Mouse (Mus musculus) myocyte (in vitro differentiated cells): ENCODE results near the gene Ccdc42. TPM values are rescaled to one million over a fixed set of nuclear protein-coding genes. Genes with fewer than 3 reads are reported as not detected.

Source experiments
- H3K27me3 ChIP-seq: one replicate; pipeline ENCODE4 v1.6.1; 2011; ENCODE audit not compliant: control insufficient read depth, insufficient read depth, insufficient read length
- H3K36me3 ChIP-seq: one replicate; pipeline ENCODE4 v1.6.1; 2011; ENCODE audit not compliant: control insufficient read depth, insufficient read depth
- H3K4me2 ChIP-seq: one replicate; pipeline ENCODE4 v1.6.1; 2011; ENCODE audit warnings: low read depth, control low read depth
- H3K4me3 ChIP-seq: one replicate; pipeline ENCODE4 v1.5.1; 2011; ENCODE audit warnings: mild to moderate bottlenecking, control low read depth, moderate library complexity
- H3K79me2 ChIP-seq: one replicate; pipeline ENCODE4 v1.6.1; 2011; ENCODE audit not compliant: control insufficient read depth, insufficient read depth
- H3ac ChIP-seq: one replicate; pipeline ENCODE4 v1.6.1; 2011; ENCODE audit not compliant: control insufficient read depth, insufficient read length
- CEBPB ChIP-seq: IDR thresholded peaks from 2 replicates; pipeline ENCODE4 v1.6.1; 2011; ENCODE audit warnings: mild to moderate bottlenecking, moderate library complexity; ENCODE audit not compliant: poor library complexity, insufficient read depth, severe bottlenecking
- E2F4 ChIP-seq: IDR thresholded peaks from one replicate; pipeline ENCODE4 v1.6.1; 2011; ENCODE audit warnings: mild to moderate bottlenecking, control low read depth, moderate library complexity; ENCODE audit not compliant: insufficient read depth
- MAX ChIP-seq: IDR thresholded peaks from one replicate; pipeline ENCODE4 v1.6.1; 2011; ENCODE audit warnings: low read depth, mild to moderate bottlenecking, control low read depth
- MYOD1 ChIP-seq, 3 experiments: IDR thresholded peaks; one replicate each; pipeline ENCODE4 v1.6.1; 2011; ENCODE audit warnings: control low read depth in 2 of 3, low read depth in 2 of 3, mild to moderate bottlenecking in 2 of 3, moderate library complexity in 1 of 3; ENCODE audit not compliant: insufficient read length in 2 of 3, control insufficient read depth in 1 of 3
- MYOG ChIP-seq, 3 experiments: IDR thresholded peaks; one replicate each; pipeline ENCODE4 v1.6.1; 2011; ENCODE audit warnings: control low read depth in 2 of 3, low read depth in 2 of 3, mild to moderate bottlenecking in 2 of 3; ENCODE audit not compliant: insufficient read length in 2 of 3, control insufficient read depth in 1 of 3, insufficient read depth in 1 of 3
- POLR2A ChIP-seq: IDR thresholded peaks from one replicate; pipeline ENCODE4 v1.6.1; 2011; ENCODE audit warnings: low read depth, mild to moderate bottlenecking, control low read depth, moderate library complexity; ENCODE audit not compliant: insufficient read length
- POLR2AphosphoS2 ChIP-seq: IDR thresholded peaks from one replicate; pipeline ENCODE4 v1.6.1; 2011; ENCODE audit warnings: low read depth, control low read depth; ENCODE audit not compliant: insufficient read length
- REST ChIP-seq: IDR thresholded peaks from one replicate; pipeline ENCODE4 v1.6.1; 2011; ENCODE audit warnings: mild to moderate bottlenecking, control low read depth, moderate library complexity; ENCODE audit not compliant: insufficient read depth, insufficient read length
- SRF ChIP-seq: IDR thresholded peaks from one replicate; pipeline ENCODE4 v1.6.1; 2011; ENCODE audit warnings: low read depth; ENCODE audit not compliant: control insufficient read depth, insufficient read length
- TCF12 ChIP-seq: IDR thresholded peaks from one replicate; pipeline ENCODE4 v1.6.1; 2011; ENCODE audit warnings: mild to moderate bottlenecking, control low read depth; ENCODE audit not compliant: poor library complexity, insufficient read depth, severe bottlenecking
- TCF3 ChIP-seq: IDR thresholded peaks from one replicate; pipeline ENCODE4 v1.6.1; 2011; ENCODE audit warnings: low read depth, control low read depth; ENCODE audit not compliant: insufficient read length
- USF1 ChIP-seq: IDR thresholded peaks from one replicate; pipeline ENCODE4 v1.6.1; 2011; ENCODE audit warnings: low read depth, mild to moderate bottlenecking, control low read depth, moderate library complexity
- polyA plus RNA-seq: library from polyadenylated mRNA; unstranded; fragments of >200 nt; fragmentation: generic; extraction: Trizol; gene quantifications from one replicate; pipeline ENCODE4 v1.2.1, GENCODE M21; 2012; ENCODE audit warnings: missing spikeins

The Ccdc42 gene
- not detected for polyA plus RNA-seq

DNA sequence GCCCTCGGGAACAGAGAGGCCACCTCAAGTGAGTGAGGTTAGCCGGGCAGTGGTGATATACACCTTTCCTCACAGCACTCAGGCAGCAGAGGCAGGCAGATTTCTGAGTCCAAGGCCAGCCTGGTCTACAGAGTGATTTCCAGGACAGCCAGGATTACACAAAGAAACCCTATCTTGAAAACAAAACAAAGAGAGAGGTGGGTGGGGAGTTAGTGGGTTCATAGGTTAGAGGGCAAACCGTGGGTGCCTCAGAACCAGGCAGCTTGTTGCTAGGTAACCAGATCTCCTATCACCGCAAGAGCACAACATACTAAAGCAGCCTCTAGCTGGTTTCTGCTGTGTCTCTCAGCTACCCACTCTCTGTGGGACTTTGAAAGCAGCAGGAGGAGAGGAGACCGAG is at the start of gene Ccdc42:
TSS of gene Ccdc42 (plus strand) at position 301 of the 400 bp plus-strand sequence.
- TF ChIP-seq CEBPB (no peak), MYOD1 (IDR thresholded peaks at IDR 0.05; ENCODE audit: control insufficient read depth in 1 of 3, insufficient read length in 2 of 3, low read depth in 2 of 3) (no peak), TCF3 (no peak), MAX (no peak), TCF12 (no peak), MYOG (IDR thresholded peaks at IDR 0.05; ENCODE audit: control insufficient read depth in 1 of 3, insufficient read depth in 1 of 3, insufficient read length in 2 of 3, low read depth in 2 of 3) (no peak), USF1 (no peak), POLR2A (no peak), REST (no peak), SRF (no peak), POLR2AphosphoS2 (no peak), E2F4 (no peak)
- H3K4me2 ChIP-seq, result no peak within 1 kb of the TSS
- no peak within 1 kb of the TSS for H3K4me3 ChIP-seq
- H3K79me2 ChIP-seq, result no peaks in the 10 kb centered on the region
- peaks cover 8% of the 10 kb centered on the region for H3K27me3 ChIP-seq
- H3K36me3 ChIP-seq, result no peaks in the 10 kb centered on the region
- no peak within 1 kb of the TSS for H3ac ChIP-seq

DNA sequence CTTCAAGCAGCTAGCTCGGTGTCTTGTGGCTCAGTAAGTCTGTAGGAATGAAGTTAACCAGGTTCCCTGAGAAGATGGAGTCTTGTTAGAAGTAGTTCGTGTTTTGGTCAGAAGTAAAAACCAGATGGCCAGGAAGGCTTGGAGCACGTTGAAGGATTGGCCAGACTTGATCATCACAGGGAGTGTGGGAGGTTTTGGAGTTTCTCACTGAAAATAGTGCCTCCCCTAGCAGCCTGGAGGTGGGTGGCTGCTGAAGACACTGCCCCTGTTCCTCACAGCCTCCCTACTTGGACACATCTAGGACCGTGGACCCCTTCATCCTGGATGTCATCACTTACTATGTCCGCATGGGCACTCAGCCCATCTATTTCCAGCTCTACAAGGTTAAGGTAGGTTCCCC is 47.2 kb upstream of the Ccdc42 start:
- Histone ChIP-seq H3K4me2 (no peak overlapping the region), H3ac (no peak overlapping the region), H3K36me3 (no peaks in the 10 kb centered on the region), H3K79me2 (no peaks in the 10 kb centered on the region), H3K4me3 (no peak overlapping the region), H3K27me3 (peaks cover 10% of the 10 kb centered on the region)
- TF ChIP-seq MYOD1 (IDR thresholded peaks at IDR 0.05; ENCODE audit: control insufficient read depth in 1 of 3, insufficient read length in 2 of 3, low read depth in 2 of 3), result no peak
- TF ChIP-seq POLR2AphosphoS2, result no peak
- TF ChIP-seq SRF, result no peak
- TF ChIP-seq MAX, result no peak
- TF ChIP-seq TCF12, result no peak
- no peak for TF ChIP-seq TCF3
- TF ChIP-seq REST, result no peak
- TF ChIP-seq USF1, result no peak
- TF ChIP-seq MYOG (IDR thresholded peaks at IDR 0.05; ENCODE audit: control insufficient read depth in 1 of 3, insufficient read depth in 1 of 3, insufficient read length in 2 of 3, low read depth in 2 of 3), result no peak
- TF ChIP-seq CEBPB, result no peak

DNA sequence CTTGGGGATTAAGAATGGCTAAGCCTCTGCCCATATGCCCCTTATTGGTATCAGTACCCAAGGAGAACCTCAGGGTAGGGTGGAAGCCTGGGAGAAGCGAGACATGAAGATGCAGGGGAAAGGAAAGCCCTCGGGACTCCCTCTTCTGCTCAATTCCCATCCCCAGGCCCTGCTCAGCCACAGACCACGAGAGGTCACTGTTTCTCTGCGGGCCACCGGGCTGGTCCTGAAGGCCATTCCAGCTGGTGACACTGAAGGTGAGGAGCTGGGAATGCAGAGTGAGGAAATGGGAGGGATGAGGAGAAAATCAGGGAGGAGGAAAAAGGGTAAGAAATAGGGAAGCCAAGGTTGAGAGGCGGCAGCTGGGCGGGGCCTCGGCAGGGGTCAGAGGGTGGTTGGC is 42.3 kb upstream of the Ccdc42 start:
- H3K4me2 ChIP-seq, result no peak overlapping the region
- peaks cover 14% of the 10 kb centered on the region for H3K27me3 ChIP-seq
- H3ac ChIP-seq, result no peak overlapping the region
- TF ChIP-seq TCF12 (no peak), POLR2A (no peak)
- H3K79me2 ChIP-seq, result no peaks in the 10 kb centered on the region
- H3K36me3 ChIP-seq, result no peaks in the 10 kb centered on the region
- H3K4me3 ChIP-seq, result no peak overlapping the region

DNA sequence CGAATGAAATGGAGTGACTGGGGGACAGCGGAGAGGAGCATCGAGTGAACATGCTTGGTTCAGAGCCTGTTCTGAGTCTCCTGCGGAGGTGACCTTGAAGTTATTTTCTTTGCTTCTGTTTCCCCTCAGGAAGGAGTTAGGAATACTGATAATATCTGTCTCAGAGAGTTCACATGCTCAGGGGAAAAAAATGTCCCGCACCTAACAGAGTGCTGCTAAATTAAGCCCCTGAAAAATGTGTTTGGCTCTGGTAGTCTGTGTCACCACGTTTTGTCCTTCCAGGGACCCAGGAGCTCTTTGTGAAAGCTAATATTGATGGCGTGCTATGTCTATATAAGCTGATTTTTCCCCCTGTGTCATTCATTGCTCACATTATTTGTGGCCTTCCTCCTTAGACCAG is 41.6 kb upstream of the Ccdc42 start:
- Histone ChIP-seq H3K4me3 (no peak overlapping the region), H3K36me3 (no peaks in the 10 kb centered on the region), H3ac (no peak overlapping the region), H3K27me3 (peaks cover 18% of the 10 kb centered on the region), H3K79me2 (no peaks in the 10 kb centered on the region), H3K4me2 (no peak overlapping the region)
- TF ChIP-seq MAX (no peak), E2F4 (no peak), MYOD1 (IDR thresholded peaks at IDR 0.05; ENCODE audit: control insufficient read depth in 1 of 3, insufficient read length in 2 of 3, low read depth in 2 of 3) (no peak), REST (no peak)

DNA sequence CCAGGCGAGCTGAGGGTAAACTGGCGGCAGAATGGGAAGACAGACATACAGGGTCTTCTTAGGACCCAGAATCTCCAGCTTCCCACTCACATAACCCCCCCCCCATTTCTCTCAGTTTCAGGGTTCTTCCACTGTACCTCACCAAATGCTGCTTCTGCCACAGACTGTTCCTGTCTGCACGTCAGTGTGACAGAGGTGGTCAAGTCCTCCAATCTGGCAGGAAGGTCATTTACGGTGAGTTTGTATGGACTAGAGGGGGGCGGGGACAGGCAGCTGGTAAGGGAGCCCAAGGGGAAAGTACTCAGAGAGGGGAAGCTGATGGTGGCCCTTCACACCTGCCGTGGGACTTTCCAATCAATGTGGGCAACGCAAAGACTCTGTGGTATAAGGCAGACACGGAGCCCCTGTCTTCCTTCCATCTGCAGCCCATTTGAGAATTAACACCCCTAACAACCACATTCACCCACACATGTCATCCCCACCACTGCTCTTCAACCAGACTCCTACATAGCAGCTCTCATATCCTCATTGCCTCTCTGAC is 41.1 kb upstream of the Ccdc42 start:
- peaks cover 24% of the 10 kb centered on the region for H3K27me3 ChIP-seq
- no peak overlapping the region for H3K4me2 ChIP-seq

More for the DNA sequence above, 41.1 kb upstream of the Ccdc42 start:
- no peaks in the 10 kb centered on the region for H3K79me2 ChIP-seq
- H3K4me3 ChIP-seq, result no peak overlapping the region
- TF ChIP-seq TCF3 (no peak), E2F4 (no peak), POLR2AphosphoS2 (no peak), CEBPB (no peak), USF1 (no peak), POLR2A (no peak), MYOD1 (IDR thresholded peaks at IDR 0.05; ENCODE audit: control insufficient read depth in 1 of 3, insufficient read length in 2 of 3, low read depth in 2 of 3) (no peak), SRF (no peak), TCF12 (no peak), MAX (no peak), REST (no peak), MYOG (IDR thresholded peaks at IDR 0.05; ENCODE audit: control insufficient read depth in 1 of 3, insufficient read depth in 1 of 3, insufficient read length in 2 of 3, low read depth in 2 of 3) (no peak)
- H3ac ChIP-seq, result no peak overlapping the region
- no peaks in the 10 kb centered on the region for H3K36me3 ChIP-seq
